Mouse (Mus musculus): ENCODE measurements around the gene Tdrd3. TPM values are rescaled to one million over a fixed set of nuclear protein-coding genes. Genes with fewer than 3 reads are reported as not detected.

Gene Tdrd3
- polyA plus RNA-seq, 1 experiment from 2014 or later, result 21.7 TPM

GRCm38 (mm10) chr14:87472782-87473181 lies 56.3 kb downstream of the Tdrd3 start:
- Histone ChIP-seq H3K4me3 (ENCODE audit: inconsistent target) (no peak overlapping the region), H3K27ac (no peak overlapping the region), H3K36me3 (ENCODE audit: inconsistent target) (no peaks in the 10 kb centered on the region), H3K79me2 (ENCODE audit: inconsistent target) (no peaks in the 10 kb centered on the region)
- 86% methylated on average over 2 of the region's 2 CpGs for WGBS (ENCODE audit: missing documents)

GRCm38 (mm10) chr14:87475721-87476359 lies 59.4 kb downstream of the Tdrd3 start:
- Histone ChIP-seq H3K4me3 (ENCODE audit: inconsistent target) (no peak overlapping the region), H3K36me3 (ENCODE audit: inconsistent target) (no peaks in the 10 kb centered on the region), H3K79me2 (ENCODE audit: inconsistent target) (no peaks in the 10 kb centered on the region), H3K27ac (no peak overlapping the region)
- WGBS (ENCODE audit: missing documents), result 80% methylated on average over 9 of the region's 10 CpGs

DNA sequence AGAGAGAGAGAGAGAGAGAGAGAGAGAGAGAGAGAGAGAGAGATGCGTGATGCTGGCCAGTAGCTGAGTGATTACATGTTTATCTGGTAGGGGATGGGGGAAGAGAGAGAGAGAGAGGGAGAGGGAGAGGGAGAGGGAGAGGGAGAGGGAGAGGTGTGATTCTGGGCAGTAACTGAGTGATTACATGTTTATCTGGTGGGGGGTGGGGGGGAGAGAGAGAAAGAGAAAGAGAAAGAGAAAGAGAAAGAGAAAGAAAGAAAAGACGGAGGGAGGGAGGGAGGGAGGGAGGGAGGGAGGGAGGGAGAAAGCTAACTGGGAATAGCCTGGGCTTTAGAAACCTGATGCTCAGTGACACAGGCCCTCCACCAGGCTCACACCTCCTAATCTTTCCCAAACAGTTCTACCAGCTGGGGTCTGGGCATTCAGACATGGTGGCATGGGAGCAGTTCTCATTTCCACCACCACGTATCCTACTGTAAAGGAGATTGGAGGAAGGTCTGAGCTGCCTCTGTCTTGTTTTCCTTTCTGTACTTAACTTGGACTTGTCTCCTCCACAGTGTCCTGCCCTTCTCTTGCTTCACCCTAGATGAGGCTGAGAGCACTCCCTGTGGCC lies 62.0 kb downstream of the Tdrd3 start:
- Histone ChIP-seq H3K79me2 (ENCODE audit: inconsistent target) (no peaks in the 10 kb centered on the region), H3K36me3 (ENCODE audit: inconsistent target) (no peaks in the 10 kb centered on the region), H3K27ac (no peak overlapping the region), H3K4me3 (ENCODE audit: inconsistent target) (no peak overlapping the region)
- WGBS (ENCODE audit: missing documents), result 94% methylated on average over 1 of the region's 3 CpGs

- WGBS (ENCODE audit: missing documents), result 53% methylated on average over 3 of the region's 3 CpGs
Measured at GRCm38 (mm10) chr14:87485888-87486287, 69.4 kb downstream of the Tdrd3 start.

DNA sequence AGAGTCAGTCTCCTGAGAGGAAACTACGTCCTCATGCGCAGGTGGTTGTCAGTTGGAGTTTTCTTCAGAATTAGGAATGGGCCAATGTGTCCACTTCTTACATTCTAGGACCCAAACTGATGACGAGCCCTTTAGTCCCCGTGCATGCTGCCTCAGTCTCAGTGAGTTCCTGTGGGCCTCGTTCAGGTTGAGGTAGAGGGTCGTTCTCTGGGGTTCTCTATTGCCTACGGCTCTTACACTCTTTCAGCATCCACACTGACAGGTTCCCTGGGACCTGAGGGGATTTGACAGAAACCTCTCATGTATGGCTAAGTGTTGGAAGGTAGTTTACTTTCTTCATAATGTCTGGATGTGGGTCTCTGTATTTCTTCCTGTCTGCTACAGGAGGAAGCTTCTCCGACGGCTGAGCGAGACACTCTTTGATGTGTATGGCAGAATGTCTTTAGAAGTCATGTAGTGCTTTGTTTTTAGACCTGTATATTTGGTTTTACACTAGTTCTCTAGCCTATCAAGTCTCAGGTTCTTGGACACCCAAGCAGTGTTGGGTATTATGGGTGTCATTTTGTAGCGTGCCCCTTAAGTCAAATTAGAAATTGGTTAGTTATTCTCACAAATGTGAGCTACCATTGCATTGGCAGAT lies 81.6 kb downstream of the Tdrd3 start:
- Histone ChIP-seq H3K4me3 (ENCODE audit: inconsistent target) (no peak overlapping the region), H3K36me3 (ENCODE audit: inconsistent target) (no peaks in the 10 kb centered on the region), H3K27ac (no peak overlapping the region), H3K79me2 (ENCODE audit: inconsistent target) (no peaks in the 10 kb centered on the region)
- WGBS (ENCODE audit: missing documents), result 99% methylated on average over 9 of the region's 11 CpGs

More at GRCm38 (mm10) chr14:87485888-87486287, 69.4 kb downstream of the Tdrd3 start:
- Histone ChIP-seq H3K4me3 (ENCODE audit: inconsistent target) (no peak overlapping the region), H3K27ac (no peak overlapping the region), H3K79me2 (ENCODE audit: inconsistent target) (no peaks in the 10 kb centered on the region), H3K36me3 (ENCODE audit: inconsistent target) (no peaks in the 10 kb centered on the region)

- WGBS (ENCODE audit: missing documents), result 68% methylated on average over 8 of the region's 8 CpGs
- H3K27ac ChIP-seq, result no peak overlapping the region
- no peak overlapping the region for H3K4me3 ChIP-seq (ENCODE audit: inconsistent target)
- H3K36me3 ChIP-seq (ENCODE audit: inconsistent target), result peaks cover 5% of the 10 kb centered on the region; the same call in 1 of the 2 replicates
- H3K79me2 ChIP-seq (ENCODE audit: inconsistent target), result no peaks in the 10 kb centered on the region
Measured at GRCm38 (mm10) chr14:87505924-87506323, 89.5 kb downstream of the Tdrd3 start.

GRCm38 (mm10) chr14:87515281-87515680 lies 98.8 kb downstream of the Tdrd3 start:
- H3K27ac ChIP-seq, result no peak overlapping the region
- 97% methylated on average over 3 of the region's 3 CpGs for WGBS (ENCODE audit: missing documents)
- no peaks in the 10 kb centered on the region for H3K36me3 ChIP-seq (ENCODE audit: inconsistent target)
- no peak overlapping the region for H3K4me3 ChIP-seq (ENCODE audit: inconsistent target)
- H3K79me2 ChIP-seq (ENCODE audit: inconsistent target), result no peaks in the 10 kb centered on the region

DNA sequence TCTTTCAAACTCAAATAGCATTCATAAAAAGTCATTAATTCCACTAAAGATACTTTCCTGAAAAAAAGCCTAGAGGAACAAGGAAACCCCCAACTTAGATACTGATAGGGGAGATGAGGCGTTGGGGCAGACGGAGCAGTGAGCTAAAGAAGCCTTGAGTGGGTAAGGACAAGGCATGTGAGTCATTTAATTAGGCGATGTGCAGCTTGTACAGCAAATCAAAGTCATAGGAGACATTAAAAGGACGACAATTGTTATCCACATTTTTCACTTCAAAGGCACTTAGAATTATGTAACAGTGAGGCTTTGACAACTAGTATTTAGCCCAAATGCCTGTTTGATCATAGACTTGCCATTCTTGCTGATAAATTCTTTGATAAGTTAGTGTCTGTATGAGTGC lies 100.9 kb downstream of the Tdrd3 start:
- no peak overlapping the region for H3K27ac ChIP-seq
- no peaks in the 10 kb centered on the region for H3K36me3 ChIP-seq (ENCODE audit: inconsistent target)
- no peaks in the 10 kb centered on the region for H3K79me2 ChIP-seq (ENCODE audit: inconsistent target)
- WGBS (ENCODE audit: missing documents), result 98% methylated on average over 4 of the region's 4 CpGs
- H3K4me3 ChIP-seq (ENCODE audit: inconsistent target), result no peak overlapping the region

- Histone ChIP-seq H3K4me3 (ENCODE audit: inconsistent target) (no peak overlapping the region), H3K36me3 (ENCODE audit: inconsistent target) (no peaks in the 10 kb centered on the region), H3K27ac (no peak overlapping the region), H3K79me2 (ENCODE audit: inconsistent target) (no peaks in the 10 kb centered on the region)
- WGBS (ENCODE audit: missing documents), result 95% methylated on average over 8 of the region's 8 CpGs
Measured at GRCm38 (mm10) chr14:87531847-87532246, 115.4 kb downstream of the Tdrd3 start.

GRCm38 (mm10) chr14:87537127-87537819 lies 120.8 kb downstream of the Tdrd3 start:
- H3K36me3 ChIP-seq (ENCODE audit: inconsistent target), result no peaks in the 10 kb centered on the region
- no peak overlapping the region for H3K27ac ChIP-seq
- no peak overlapping the region for H3K4me3 ChIP-seq (ENCODE audit: inconsistent target)
- no peaks in the 10 kb centered on the region for H3K79me2 ChIP-seq (ENCODE audit: inconsistent target)
- WGBS (ENCODE audit: missing documents), result 97% methylated on average over 4 of the region's 4 CpGs

GRCm38 (mm10) chr14:87549986-87550385 lies 133.5 kb downstream of the Tdrd3 start:
- H3K4me3 ChIP-seq (ENCODE audit: inconsistent target), result no peak overlapping the region
- H3K27ac ChIP-seq, result no peak overlapping the region
- no peaks in the 10 kb centered on the region for H3K79me2 ChIP-seq (ENCODE audit: inconsistent target)
- 57% methylated on average over 6 of the region's 6 CpGs for WGBS (ENCODE audit: missing documents)
- no peaks in the 10 kb centered on the region for H3K36me3 ChIP-seq (ENCODE audit: inconsistent target)

GRCm38 (mm10) chr14:87552211-87552610 lies 135.8 kb downstream of the Tdrd3 start:
- H3K79me2 ChIP-seq (ENCODE audit: inconsistent target), result no peaks in the 10 kb centered on the region
- WGBS (ENCODE audit: missing documents), result 73% methylated on average over 3 of the region's 3 CpGs
- no peak overlapping the region for H3K27ac ChIP-seq

GRCm38 (mm10) chr14:87563841-87564240 lies 147.4 kb downstream of the Tdrd3 start:
- WGBS (ENCODE audit: missing documents), result 74% methylated on average over 9 of the region's 9 CpGs
- Histone ChIP-seq H3K4me3 (ENCODE audit: inconsistent target) (no peak overlapping the region), H3K36me3 (ENCODE audit: inconsistent target) (no peaks in the 10 kb centered on the region), H3K79me2 (ENCODE audit: inconsistent target) (no peaks in the 10 kb centered on the region), H3K27ac (no peak overlapping the region)

More at GRCm38 (mm10) chr14:87552211-87552610, 135.8 kb downstream of the Tdrd3 start:
- H3K36me3 ChIP-seq (ENCODE audit: inconsistent target), result no peaks in the 10 kb centered on the region
- H3K4me3 ChIP-seq (ENCODE audit: inconsistent target), result no peak overlapping the region

- no peaks in the 10 kb centered on the region for H3K36me3 ChIP-seq (ENCODE audit: inconsistent target)
- WGBS (ENCODE audit: missing documents), result 39% methylated on average over 7 of the region's 7 CpGs
- H3K27ac ChIP-seq, result no peak overlapping the region
- no peak overlapping the region for H3K4me3 ChIP-seq (ENCODE audit: inconsistent target)
- no peaks in the 10 kb centered on the region for H3K79me2 ChIP-seq (ENCODE audit: inconsistent target)
Measured at GRCm38 (mm10) chr14:87566211-87566610, 149.8 kb downstream of the Tdrd3 start.

DNA sequence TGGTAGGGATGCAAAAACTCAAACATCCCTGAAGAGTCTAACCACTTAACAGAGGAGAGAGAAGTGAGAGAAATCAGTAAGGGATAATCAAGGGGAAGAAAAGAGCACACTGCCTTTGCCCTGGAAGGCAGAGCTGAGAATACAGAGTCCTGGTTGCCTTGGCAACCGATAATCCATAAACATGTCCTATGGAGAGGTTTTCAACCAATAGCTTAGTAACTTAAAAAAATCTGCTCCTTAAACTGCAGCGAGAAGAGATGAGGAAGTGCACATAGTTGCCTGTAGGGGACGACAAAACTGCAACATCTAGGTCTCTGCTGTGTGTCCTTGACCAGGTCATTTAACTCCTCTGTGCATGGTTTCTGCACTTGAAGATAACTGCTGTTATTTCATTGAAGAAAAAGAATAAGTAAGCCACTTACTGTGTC lies 150.6 kb downstream of the Tdrd3 start:
- H3K4me3 ChIP-seq (ENCODE audit: inconsistent target), result no peak overlapping the region
- 28% methylated on average over 3 of the region's 3 CpGs for WGBS (ENCODE audit: missing documents)
- H3K79me2 ChIP-seq (ENCODE audit: inconsistent target), result no peaks in the 10 kb centered on the region
- H3K27ac ChIP-seq, result no peak overlapping the region
- H3K36me3 ChIP-seq (ENCODE audit: inconsistent target), result no peaks in the 10 kb centered on the region
